Mouse (Mus musculus) midbrain, embryonic 15.5 days (tissue): Measurements from ENCODE around the gene Mcat. TPM values are rescaled to one million over a fixed set of nuclear protein-coding genes. Genes with fewer than 3 reads are reported as not detected.
"Not testable (repeated sequence)": the region's sequence is repeated elsewhere in the genome, so short reads cannot be mapped to it uniquely, and the experiment has no call there.

Experiments used
- ATAC-seq: fragments of 200-750 bp; cut with Nextera tagmentation; replicated peaks from 2 replicates; pipeline ENCODE4 v1.8.0; 2017; ENCODE audit warnings: moderate TSS enrichment
- H3K27ac ChIP-seq: fragments of 300-500 bp; sonication (generic); 2 replicates; pipeline ENCODE4 v1.5.1; 2015; ENCODE audit warnings: mild to moderate bottlenecking, inconsistent platforms
- H3K27me3 ChIP-seq: fragments of 300-500 bp; sonication (generic); replicated peaks from 2 replicates; pipeline ENCODE4 v1.6.1; 2015; ENCODE audit warnings: inconsistent platforms
- H3K36me3 ChIP-seq: fragments of 300-500 bp; sonication (generic); replicated peaks from 2 replicates; pipeline ENCODE4 v1.6.1; 2015; ENCODE audit warnings: inconsistent platforms
- H3K4me1 ChIP-seq: fragments of 300-500 bp; sonication (generic); 2 replicates; pipeline ENCODE4 v1.6.1; 2015; ENCODE audit warnings: inconsistent platforms
- H3K4me2 ChIP-seq: fragments of 300-500 bp; sonication (generic); 2 replicates; pipeline ENCODE4 v1.6.1; 2015; ENCODE audit warnings: inconsistent platforms, mild to moderate bottlenecking, moderate library complexity
- H3K4me3 ChIP-seq: fragments of 300-500 bp; sonication (generic); 2 replicates; pipeline ENCODE4 v1.5.1; 2015; ENCODE audit warnings: mild to moderate bottlenecking, inconsistent platforms
- H3K9ac ChIP-seq: fragments of 300-500 bp; sonication (generic); 2 replicates; pipeline ENCODE4 v1.6.1; 2015; ENCODE audit warnings: mild to moderate bottlenecking, inconsistent platforms
- H3K9me3 ChIP-seq: fragments of 300-500 bp; sonication (generic); 2 replicates; pipeline ENCODE4 v1.6.1; 2016; ENCODE audit warnings: inconsistent platforms
- WGBS: fragments of 180-500 bp; shearing (Covaris S2); methylation state at CpG from one replicate; pipeline ENCODE4 v1.1.7; 2015; ENCODE audit warnings: mixed read lengths; 5-methylcytosine and 5-hydroxymethylcytosine counted together
- microRNA-seq: library from miRNA; unstranded; fragments of <30 nt; microRNA quantifications from one replicate; pipeline ENCODE4, GENCODE M21; 2016
- polyA plus RNA-seq: library from polyadenylated mRNA; unstranded; fragments of >200 nt; fragmentation: Nextera tagmentation; extraction: Ambion mirVana; gene quantifications from 2 replicates; pipeline ENCODE4 v1.2.1, GENCODE M21; 2015

The Mcat gene
- polyA plus RNA-seq, 1 experiment from 2014 or later: 33.5 TPM

GRCm38 (mm10) chr15:83515018-83515417 lies 48.6 kb downstream of the Mcat start:
- no peak for ATAC-seq
- Histone ChIP-seq H3K27me3 (no peaks in the 10 kb centered on the region; the same call in 1 of the 2 replicates), H3K4me3 (no peak overlapping the region), H3K36me3 (no peaks in the 10 kb centered on the region), H3K4me2 (no peak overlapping the region), H3K9ac (no peak overlapping the region), H3K9me3 (no peaks in the 10 kb centered on the region), H3K4me1 (peaks cover 8% of the 10 kb centered on the region; the same call in 1 of the 2 replicates), H3K27ac (no peak overlapping the region)
- WGBS: 62% methylated on average over 5 of the region's 5 CpGs

- peaks cover 23% of the 10 kb centered on the region for H3K4me1 ChIP-seq
- no peak for ATAC-seq
- no peaks in the 10 kb centered on the region for H3K9me3 ChIP-seq
- H3K27me3 ChIP-seq: no peaks in the 10 kb centered on the region; the same call in 1 of the 2 replicates
- no peak overlapping the region for H3K9ac ChIP-seq
- H3K27ac ChIP-seq: no peak overlapping the region
- no peak overlapping the region for H3K4me3 ChIP-seq
- 80% methylated on average over 13 of the region's 13 CpGs for WGBS
- no peaks in the 10 kb centered on the region for H3K36me3 ChIP-seq
- no peak overlapping the region for H3K4me2 ChIP-seq
Observed at GRCm38 (mm10) chr15:83512489-83513281, 50.9 kb downstream of the Mcat start.

- H3K9me3 ChIP-seq: no peaks in the 10 kb centered on the region
- no peaks in the 10 kb centered on the region for H3K36me3 ChIP-seq
- H3K4me2 ChIP-seq: peak within 1 kb of the TSS; percentile 50
- ATAC-seq: peak; percentile 98
- H3K27ac ChIP-seq: peak within 1 kb of the TSS; percentile 93
- H3K4me3 ChIP-seq: peak within 1 kb of the TSS; percentile 72
- WGBS: 12% methylated on average over 41 of the region's 41 CpGs
- H3K4me1 ChIP-seq: peaks cover 25% of the 10 kb centered on the region
- no peaks in the 10 kb centered on the region; the same call in 1 of the 2 replicates for H3K27me3 ChIP-seq
- peak within 1 kb of the TSS; percentile 80 for H3K9ac ChIP-seq
Observed at GRCm38 (mm10) chr15:83510805-83511405, 52.7 kb downstream of the Mcat start, which contains the start of gene Ttll1. TSS of gene Ttll1 (minus strand) at chr15:83510893.

GRCm38 (mm10) chr15:83509950-83510804 lies 53.4 kb downstream of the Mcat start:
- WGBS: 26% methylated on average over 17 of the region's 17 CpGs
- H3K4me3 ChIP-seq: peak overlapping the region; percentile 72
- no peaks in the 10 kb centered on the region; the same call in 1 of the 2 replicates for H3K27me3 ChIP-seq
- H3K4me2 ChIP-seq: peak overlapping the region; percentile 50
- no peaks in the 10 kb centered on the region for H3K9me3 ChIP-seq
- no peaks in the 10 kb centered on the region; the same call in 1 of the 2 replicates for H3K36me3 ChIP-seq
- peak; percentile 88 for ATAC-seq
- peak overlapping the region; percentile 80 for H3K9ac ChIP-seq
- H3K27ac ChIP-seq: peak overlapping the region; percentile 93
- H3K4me1 ChIP-seq: peaks cover 25% of the 10 kb centered on the region

- H3K27me3 ChIP-seq, H3K4me2 ChIP-seq, H3K9ac ChIP-seq, H3K4me1 ChIP-seq, ATAC-seq, H3K4me3 ChIP-seq, H3K27ac ChIP-seq, H3K9me3 ChIP-seq: not testable (repeated sequence)
- WGBS: 80% methylated on average over 6 of the region's 6 CpGs
- H3K36me3 ChIP-seq: peaks cover 58% of the 10 kb centered on the region
Observed at GRCm38 (mm10) chr15:83501483-83501882, 62.1 kb downstream of the Mcat start.

GRCm38 (mm10) chr15:83500352-83500751 lies 63.2 kb downstream of the Mcat start:
- Histone ChIP-seq H3K27me3 (no peaks in the 10 kb centered on the region), H3K4me1 (no peaks in the 10 kb centered on the region), H3K9ac (no peak overlapping the region), H3K36me3 (peaks cover 69% of the 10 kb centered on the region), H3K4me3 (no peak overlapping the region), H3K4me2 (no peak overlapping the region), H3K9me3 (no peaks in the 10 kb centered on the region), H3K27ac (no peak overlapping the region)
- 63% methylated on average over 3 of the region's 3 CpGs for WGBS
- no peak for ATAC-seq

GRCm38 (mm10) chr15:83499211-83499755 lies 64.3 kb downstream of the Mcat start:
- Histone ChIP-seq H3K4me2 (no peak overlapping the region), H3K36me3 (peaks cover 80% of the 10 kb centered on the region), H3K4me1 (no peaks in the 10 kb centered on the region), H3K9ac (no peak overlapping the region), H3K27ac (no peak overlapping the region), H3K27me3 (no peaks in the 10 kb centered on the region), H3K9me3 (no peaks in the 10 kb centered on the region), H3K4me3 (no peak overlapping the region)
- 91% methylated on average over 10 of the region's 10 CpGs for WGBS
- ATAC-seq: no peak

- Histone ChIP-seq H3K27ac (no peak overlapping the region), H3K36me3 (peaks cover 84% of the 10 kb centered on the region), H3K4me1 (no peaks in the 10 kb centered on the region), H3K4me3 (no peak overlapping the region), H3K27me3 (no peaks in the 10 kb centered on the region), H3K4me2 (no peak overlapping the region), H3K9me3 (no peaks in the 10 kb centered on the region), H3K9ac (no peak overlapping the region)
- ATAC-seq: no peak
- 89% methylated on average over 6 of the region's 6 CpGs for WGBS
Observed at GRCm38 (mm10) chr15:83497299-83497698, 66.3 kb downstream of the Mcat start.

Small RNA genes within 50 kb of the gene (microRNA-seq; reads per million reads assigned to microRNA genes)
- not detected for gene Gm24575

Other genes starting within 250 kb of the Mcat start
- gene Arfgap3, start 213.5 kb downstream of the Mcat start, polyA plus RNA-seq: 44.4 and 45.1 TPM in 2 replicates
- 24.8 and 25.5 TPM in 2 replicates for gene Pacsin2, start 99.2 kb downstream of the Mcat start, polyA plus RNA-seq
- gene Ttll1, start 52.9 kb downstream of the Mcat start, polyA plus RNA-seq: 123 and 125 TPM in 2 replicates
- 0.30 and 0.56 TPM in 2 replicates for gene Bik, start 36.9 kb downstream of the Mcat start, polyA plus RNA-seq
- gene Tspo, start 195 bp downstream of the Mcat start, polyA plus RNA-seq: 8.1 and 12.0 TPM in 2 replicates
- 47.2 and 50.9 TPM in 2 replicates for gene Ttll12, start 31.4 kb upstream of the Mcat start, polyA plus RNA-seq
- gene Scube1, start 161.2 kb upstream of the Mcat start, polyA plus RNA-seq: 13.4 and 14.8 TPM in 2 replicates
- gene Mpped1, start 215.7 kb upstream of the Mcat start, polyA plus RNA-seq: 24.8 and 25.6 TPM in 2 replicates